Mouse (Mus musculus) urinary bladder, postnatal 4 days (tissue): Measurements from ENCODE around the gene Rprd1b.
A peak's percentile ranks its signal among the peaks of the same experiment; 100 is the strongest.

Experiments used
- DNase-seq, 2 experiments: peaks; one replicate each; pipeline ENCODE4 v3.0.0; 2021 to 2022; ENCODE audit warnings: low spot score in 2 of 2

Rprd1b gene

DNA sequence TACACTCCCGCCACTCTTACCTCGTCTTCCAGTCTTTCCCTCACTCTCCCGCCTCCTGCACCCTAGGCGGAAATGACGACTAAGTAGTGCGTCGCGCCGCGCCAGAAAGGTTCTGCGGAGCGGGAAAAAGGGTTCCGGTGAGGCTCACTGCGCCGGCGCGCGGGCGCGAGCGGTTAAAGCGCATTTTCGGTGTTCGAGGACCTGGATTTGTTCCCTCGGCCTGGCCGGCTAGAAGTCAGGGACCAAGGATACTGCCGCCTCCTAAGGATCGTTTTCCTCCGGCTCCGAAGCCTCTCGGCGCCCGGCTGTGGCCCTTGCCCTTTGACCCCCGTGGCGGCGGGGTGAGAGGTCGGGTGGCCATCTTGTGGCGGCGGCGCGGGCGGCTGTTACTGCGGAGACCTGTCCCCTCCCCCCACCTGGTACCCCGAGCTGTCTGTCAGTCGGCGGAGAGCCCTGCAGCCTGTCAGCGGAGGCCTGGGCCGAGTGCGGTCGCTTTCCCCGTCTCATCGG lies at the start of gene Rprd1b, which contains the start of gene Tti1:
Gene Rprd1b, plus strand, starts transcription at position 144 of the 510 bp plus-strand sequence.
Gene Tti1, minus strand, starts transcription at position 80 of the 510 bp plus-strand sequence.
- DNase-seq, result peak; percentile 90 to 94

DNA sequence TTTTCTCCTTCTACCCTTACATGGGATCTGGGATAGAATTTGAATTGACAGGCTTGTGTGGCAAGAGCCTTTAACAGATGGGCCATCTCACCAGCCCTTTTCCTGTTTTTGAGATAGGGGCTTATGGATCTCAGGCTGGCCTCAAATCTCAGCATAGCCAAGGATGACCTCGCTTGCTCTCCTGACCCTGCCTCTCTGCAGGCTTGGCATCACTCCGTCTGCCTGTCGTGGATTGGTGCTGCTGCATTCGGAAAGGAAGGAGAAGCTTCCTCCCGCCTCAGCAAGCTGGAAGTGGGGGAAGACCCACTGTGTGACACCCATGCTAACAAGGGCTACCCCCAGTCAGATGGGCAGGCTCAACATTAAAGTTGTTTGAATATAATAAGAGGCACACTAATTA lies 49.1 kb upstream of the Rprd1b start:
- DNase-seq, result no peak

DNA sequence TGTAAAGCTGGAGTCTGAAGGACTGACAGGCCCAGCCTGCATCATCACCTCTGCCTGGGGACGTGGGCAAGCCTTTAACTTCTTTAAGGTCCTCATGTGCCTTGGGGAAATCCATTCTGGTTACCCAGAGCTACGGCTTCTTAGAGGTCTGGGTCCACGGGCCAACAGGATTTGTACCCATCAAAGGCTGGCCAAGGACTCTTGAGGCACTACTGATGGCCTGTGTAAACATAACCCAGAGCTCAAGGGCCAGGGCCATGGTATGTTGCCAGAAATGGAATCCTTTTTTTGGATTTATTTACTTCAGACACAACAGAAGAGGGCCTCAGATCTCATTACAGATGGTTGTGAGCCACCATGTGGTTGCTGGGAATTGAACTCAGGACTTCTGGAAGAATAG lies 45.6 kb upstream of the Rprd1b start:
- DNase-seq, result no peak

- DNase-seq, result no peak
These were observed 45.0 kb upstream of the Rprd1b start for GRCm38 (mm10) chr2:157983276-157983675.

GRCm38 (mm10) chr2:157985611-157986010 lies 42.7 kb upstream of the Rprd1b start:
- no peak for DNase-seq

- no peak for DNase-seq
These were observed 42.1 kb upstream of the Rprd1b start for GRCm38 (mm10) chr2:157986235-157986634.

GRCm38 (mm10) chr2:157988416-157989190 lies 39.7 kb upstream of the Rprd1b start:
- DNase-seq, result no peak

GRCm38 (mm10) chr2:157989946-157990345 lies 38.4 kb upstream of the Rprd1b start:
- DNase-seq, result no peak

- no peak for DNase-seq
These were observed 37.3 kb upstream of the Rprd1b start for GRCm38 (mm10) chr2:157991026-157991425.

DNA sequence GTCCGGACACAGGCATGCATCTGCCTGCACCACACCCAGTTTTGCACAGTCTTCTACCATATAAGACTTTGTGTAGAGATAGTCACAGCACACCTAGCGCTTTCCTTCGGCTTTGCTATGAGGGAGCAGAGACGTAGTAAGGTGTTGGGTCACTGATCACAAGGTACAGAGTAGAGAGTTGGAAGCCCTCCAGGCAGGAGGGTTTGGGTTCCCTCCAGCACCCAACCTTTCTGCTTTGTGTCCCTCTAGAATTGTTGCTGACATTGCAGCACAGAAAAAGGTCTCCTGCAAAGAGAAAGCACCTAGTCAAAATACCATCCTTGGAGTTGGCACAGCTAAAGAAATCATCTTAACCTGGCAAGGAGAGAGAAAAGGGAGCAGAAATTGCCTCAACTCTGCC lies 35.8 kb upstream of the Rprd1b start:
- no peak for DNase-seq

- no peak for DNase-seq
These were observed 29.5 kb upstream of the Rprd1b start for GRCm38 (mm10) chr2:157998817-157999216.

- no peak for DNase-seq
These were observed 23.7 kb upstream of the Rprd1b start for GRCm38 (mm10) chr2:158004620-158005019.

DNA sequence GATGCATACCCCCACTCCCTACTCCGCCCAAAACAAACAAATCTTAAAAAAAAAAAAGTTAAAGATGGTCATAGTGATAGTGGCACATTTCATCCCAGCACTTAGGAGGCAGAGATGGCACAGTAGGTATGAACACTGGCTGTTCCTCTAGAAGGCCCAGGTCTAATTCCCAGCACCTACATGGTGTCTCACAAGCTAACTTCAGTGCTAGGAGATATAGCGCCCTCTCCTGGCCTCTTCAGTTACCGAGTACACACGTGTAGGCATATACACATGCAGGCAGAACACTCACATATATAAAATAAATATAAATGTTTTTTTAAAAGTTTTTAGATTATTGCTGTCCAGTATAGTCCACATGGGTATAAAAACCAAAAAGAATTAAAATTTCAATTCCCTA lies 22.7 kb upstream of the Rprd1b start:
- no peak for DNase-seq

- DNase-seq, result no peak
These were observed 18.9 kb upstream of the Rprd1b start for GRCm38 (mm10) chr2:158009373-158009772.

DNA sequence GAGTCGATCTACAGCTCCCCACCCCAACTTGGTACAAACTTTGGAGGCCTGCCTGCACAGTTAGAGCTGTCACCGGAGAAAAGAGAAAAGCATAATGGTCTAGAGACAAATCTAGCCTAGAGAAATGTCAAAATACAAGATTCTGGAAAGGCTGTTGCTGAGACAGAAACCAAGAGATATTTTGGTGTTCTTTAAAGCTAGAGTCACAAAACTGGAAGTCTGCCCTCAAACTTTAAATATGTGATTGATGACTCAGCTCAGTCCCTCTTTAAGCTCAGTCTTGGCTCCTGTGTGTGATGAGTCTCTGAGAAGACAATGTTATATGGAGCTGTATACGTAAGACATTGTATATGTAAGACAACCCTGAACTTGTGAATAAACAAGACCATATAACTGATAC lies 15.7 kb upstream of the Rprd1b start:
- DNase-seq, result no peak

DNA sequence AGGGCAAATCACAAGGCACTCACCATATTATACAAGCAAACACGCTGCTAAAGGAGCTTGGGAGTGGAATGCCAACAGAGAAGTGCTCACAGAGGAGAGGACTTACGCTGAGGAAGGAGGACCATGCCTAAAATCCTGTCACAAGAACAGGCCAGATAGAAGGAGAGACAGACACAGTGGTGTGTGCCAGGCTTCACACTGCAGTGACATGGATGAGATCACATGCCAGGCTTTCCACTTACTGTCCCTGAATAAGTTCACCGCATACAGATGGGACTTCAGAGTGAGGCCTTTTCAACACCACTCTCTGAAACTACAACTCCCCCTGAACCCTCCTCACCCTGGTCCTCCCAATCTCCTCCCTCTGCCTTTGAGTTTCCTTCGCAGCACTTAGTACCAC lies 11.0 kb upstream of the Rprd1b start:
- DNase-seq, result no peak

DNA sequence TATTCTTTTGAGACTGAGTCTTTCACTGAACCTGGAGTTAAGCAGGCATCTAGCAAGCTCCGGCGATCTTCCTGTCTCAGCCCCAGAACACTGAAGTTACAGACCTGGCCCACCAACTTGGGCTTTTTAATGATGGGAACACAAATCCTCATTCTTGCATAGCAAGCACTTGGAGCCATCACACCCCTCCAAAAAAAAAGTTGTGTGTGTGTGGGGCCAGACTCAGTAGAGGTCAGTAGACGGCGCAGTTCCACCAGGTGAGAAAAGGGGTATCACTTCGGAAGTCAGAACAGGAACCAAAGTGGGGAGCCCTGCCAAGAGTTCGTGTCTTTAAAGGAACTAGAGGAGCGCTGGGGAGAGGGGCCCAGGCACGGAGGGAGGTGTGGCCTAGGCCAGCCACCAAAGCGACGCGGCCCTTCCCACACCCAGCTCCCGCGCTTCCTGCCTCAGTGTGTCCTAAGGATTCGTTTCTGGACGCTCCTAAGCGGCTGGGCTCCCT lies 393 bp upstream of the Rprd1b start:
- no peak for DNase-seq

GRCm38 (mm10) chr2:158030007-158030406 lies 1.7 kb downstream of the Rprd1b start:
- no peak for DNase-seq

GRCm38 (mm10) chr2:158035813-158036212 lies 7.5 kb downstream of the Rprd1b start:
- DNase-seq, result no peak

- no peak for DNase-seq
These were observed 8.1 kb downstream of the Rprd1b start for GRCm38 (mm10) chr2:158036408-158036807.

DNA sequence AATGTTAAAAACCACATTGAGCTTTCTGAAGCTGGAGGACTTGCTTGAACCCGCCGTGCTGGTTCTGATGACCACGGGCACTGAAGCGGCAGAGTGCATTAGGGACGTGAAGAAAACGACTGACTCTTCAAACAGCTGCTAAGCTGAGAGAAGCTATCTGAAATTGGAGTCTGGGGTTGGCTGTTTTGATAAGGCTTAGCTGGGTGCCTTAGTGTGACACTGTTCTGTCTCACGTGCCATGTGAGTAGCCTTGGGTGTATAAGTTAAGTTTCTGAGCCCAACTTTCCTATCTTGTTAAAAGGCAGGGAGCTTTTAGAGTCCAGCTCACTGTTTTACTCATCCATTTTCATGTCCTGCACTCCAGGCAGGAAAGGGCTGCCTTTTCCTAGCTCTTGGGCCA lies 8.7 kb downstream of the Rprd1b start:
- no peak for DNase-seq

DNA sequence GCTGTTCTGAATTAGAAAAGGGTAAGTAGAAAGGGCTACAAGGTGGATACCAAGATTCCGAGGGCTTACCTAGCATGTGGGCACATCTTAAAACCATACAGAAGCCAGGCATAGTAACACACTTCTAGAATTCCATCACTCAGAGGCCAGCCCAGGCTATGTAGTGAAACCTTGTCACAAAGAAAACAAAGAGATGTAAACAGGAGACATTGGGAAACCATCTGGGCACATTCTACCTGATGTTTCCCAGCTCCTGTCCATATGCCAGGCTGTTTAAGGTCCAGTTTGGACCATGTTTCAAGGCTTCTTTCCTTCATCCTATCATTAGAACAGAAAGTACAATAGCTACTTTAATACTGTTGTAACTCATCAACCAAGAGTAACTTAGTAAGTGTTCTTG lies 9.3 kb downstream of the Rprd1b start:
- DNase-seq, result no peak

DNA sequence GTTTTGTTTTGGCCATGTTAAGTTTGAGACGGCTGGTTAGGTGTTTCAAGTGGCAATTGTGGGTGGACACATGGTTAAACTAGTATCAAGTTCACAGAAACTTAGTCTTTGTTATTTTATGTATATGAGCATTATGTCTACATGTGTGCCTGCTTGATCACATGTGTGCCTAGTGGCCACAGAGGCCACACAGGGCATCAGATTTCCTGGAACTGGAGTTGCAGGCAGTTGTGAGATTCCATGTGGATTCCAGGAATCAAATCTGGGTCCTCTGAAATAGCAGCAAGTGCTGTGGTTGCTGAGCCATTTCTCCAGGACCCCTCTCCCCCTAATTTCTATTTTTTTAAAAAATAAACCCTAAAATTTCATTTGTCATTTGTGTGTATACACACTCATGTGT lies 11.4 kb downstream of the Rprd1b start:
- DNase-seq, result no peak
